ENCODE assay signal across 19 mouse cellular contexts in genomic region chr9:113019576-113019975, GRCm38 (mm10).
DNase-seq lines count a peak whose midpoint lies in the region; ATAC-seq lines count a peak whose summit lies in the region.
"Had no signal": no experiment of that assay in that cellular context is flagged by ENCODE, and none has a peak within 500 bp of the region (broad histone marks: within the 10 kb centered on the region; RNA-seq: fewer than 3 reads in every experiment).

No protein-coding gene starts in this region.

- no peaks in the 10 kb centered on the region for H3K36me3 ChIP-seq in forebrain, embryonic 16.5 days (ENCODE audit: control insufficient read depth, insufficient read depth)
- no peaks in the 10 kb centered on the region for H3K36me3 ChIP-seq in forebrain, embryonic 12.5 days (replicated peaks)
- H3K36me3 ChIP-seq: embryonic facial prominence, embryonic 13.5 days; heart, embryonic 13.5 days; limb, embryonic 13.5 days; midbrain, embryonic 12.5 days; neural tube, embryonic 12.5 days had no signal

- no peak overlapping the region for H3K4me2 ChIP-seq in forebrain, embryonic 16.5 days (ENCODE audit: low read length)
- H3K4me2 ChIP-seq in forebrain, embryonic 12.5 days: no peak overlapping the region
- H3K4me2 ChIP-seq: embryonic facial prominence, embryonic 13.5 days; heart, embryonic 13.5 days; limb, embryonic 13.5 days; midbrain, embryonic 12.5 days; neural tube, embryonic 12.5 days had no signal

- H3K4me3 ChIP-seq in forebrain, embryonic 16.5 days (replicated peaks; ENCODE audit: low read length): no peak overlapping the region
- H3K4me3 ChIP-seq in forebrain, embryonic 12.5 days (replicated peaks): no peak overlapping the region
- H3K4me3 ChIP-seq: embryonic facial prominence, embryonic 13.5 days; heart, embryonic 13.5 days; limb, embryonic 13.5 days; midbrain, embryonic 12.5 days; neural tube, embryonic 12.5 days had no signal

- H3K9ac ChIP-seq in forebrain, embryonic 16.5 days (replicated peaks; ENCODE audit: low read depth, low read length): no peak overlapping the region
- no peak overlapping the region for H3K9ac ChIP-seq in forebrain, embryonic 12.5 days
- H3K9ac ChIP-seq: embryonic facial prominence, embryonic 13.5 days; heart, embryonic 13.5 days; limb, embryonic 13.5 days; liver, postnatal 0 days; midbrain, embryonic 12.5 days; neural tube, embryonic 12.5 days had no signal

- DNase-seq in kidney, postnatal 14 days: peak; percentile 27
- DNase-seq in kidney, adult 9 months: no peak
- peak; percentile 50 for DNase-seq in brain, embryonic 18.5 days (ENCODE audit: low read depth, low spot score)
- peak; percentile 52 to 72 for DNase-seq in cerebellum, postnatal 14 days
- no peak for DNase-seq in adrenal gland, postnatal 10 days
- DNase-seq in retina, embryonic 14.5 days (ENCODE audit: low spot score): no peak
- DNase-seq: adrenal gland, adult 2 months; gastrocnemius, postnatal 36 days; layer of hippocampus, postnatal 36 days; liver, postnatal 0 days; lung, postnatal 4 days had no signal

- 55% methylated on average over 6 of the region's 6 CpGs for WGBS in forebrain, embryonic 16.5 days
- WGBS in forebrain, embryonic 12.5 days: 82% methylated on average over 6 of the region's 6 CpGs

- H3K27ac ChIP-seq in forebrain, embryonic 16.5 days (ENCODE audit: low read length): peak overlapping the region; percentile 49
- H3K27ac ChIP-seq in forebrain, embryonic 12.5 days: no peak overlapping the region
- H3K27ac ChIP-seq: embryonic facial prominence, embryonic 13.5 days; heart, embryonic 13.5 days; limb, embryonic 13.5 days; midbrain, embryonic 12.5 days; neural tube, embryonic 12.5 days had no signal

- H3K27me3 ChIP-seq in forebrain, embryonic 16.5 days (replicated peaks; ENCODE audit: control insufficient read depth, insufficient read depth, low read length): no peaks in the 10 kb centered on the region
- H3K27me3 ChIP-seq in forebrain, embryonic 12.5 days: no peaks in the 10 kb centered on the region
- H3K27me3 ChIP-seq: embryonic facial prominence, embryonic 13.5 days; heart, embryonic 13.5 days; limb, embryonic 13.5 days; midbrain, embryonic 12.5 days; neural tube, embryonic 12.5 days had no signal

- H3K4me1 ChIP-seq in forebrain, embryonic 16.5 days (replicated peaks; ENCODE audit: control insufficient read depth, insufficient read depth, low read length): peaks cover 5% of the 10 kb centered on the region
- H3K4me1 ChIP-seq in forebrain, embryonic 12.5 days: no peaks in the 10 kb centered on the region
- H3K4me1 ChIP-seq: embryonic facial prominence, embryonic 13.5 days; heart, embryonic 13.5 days; limb, embryonic 13.5 days; midbrain, embryonic 12.5 days; neural tube, embryonic 12.5 days had no signal

- no peaks in the 10 kb centered on the region for H3K9me3 ChIP-seq in forebrain, embryonic 16.5 days (ENCODE audit: control insufficient read depth, low read length)
- H3K9me3 ChIP-seq in forebrain, embryonic 12.5 days: no peaks in the 10 kb centered on the region
- H3K9me3 ChIP-seq: embryonic facial prominence, embryonic 13.5 days; heart, embryonic 13.5 days; limb, embryonic 13.5 days; midbrain, embryonic 12.5 days; neural tube, embryonic 12.5 days had no signal

- no peak for ATAC-seq in forebrain, embryonic 16.5 days
- no peak for ATAC-seq in forebrain, embryonic 12.5 days (ENCODE audit: low FRiP score)
- ATAC-seq: intestine, embryonic 16.5 days; liver, postnatal 0 days had no signal

Comparison
In these comparisons a context has a peak if more than half of its experiments do, and no peak if none do; other contexts are left out.
1. DNase-seq: peak in kidney, postnatal 14 days (single experiment), brain, embryonic 18.5 days (single experiment) and cerebellum, postnatal 14 days (2 of 2); none in kidney, adult 9 months (single experiment), adrenal gland, postnatal 10 days (single experiment) and retina, embryonic 14.5 days (single experiment).